ENCODE assay signal across 11 mouse cellular contexts in genomic region chr11:22632314-22632700, GRCm38 (mm10).
DNase-seq lines count a peak whose midpoint lies in the region; ATAC-seq and TF ChIP-seq lines count a peak whose summit lies in the region.
"Had no signal": no experiment of that assay in that cellular context is flagged by ENCODE, and none has a peak within 500 bp of the region (broad histone marks: within the 10 kb centered on the region; RNA-seq: fewer than 3 reads in every experiment).

No protein-coding gene starts in this region.

- no peaks in the 10 kb centered on the region for H3K27me3 ChIP-seq in limb, embryonic 14.5 days (ENCODE audit: control insufficient read depth, insufficient read depth, low read length)
- H3K27me3 ChIP-seq in limb, embryonic 10.5 days (ENCODE audit: low read depth, poor library complexity, severe bottlenecking), result no peaks in the 10 kb centered on the region
- H3K27me3 ChIP-seq in Patski, result no peaks in the 10 kb centered on the region
- H3K27me3 ChIP-seq: CH12.LX; forebrain, embryonic 15.5 days; limb, embryonic 15.5 days had no signal

- peak; percentile 25 for ATAC-seq in frontal cortex, adult (ENCODE audit: low TSS enrichment)
- ATAC-seq in limb, embryonic 14.5 days (ENCODE audit: low FRiP score, low read depth), result no peak
- ATAC-seq in Patski, result peak; percentile 55
- ATAC-seq in megakaryocyte progenitor cell, adult 5-6 weeks (replicated peaks; ENCODE audit: poor library complexity), result 0 out of 2 replicates have a peak, but pooled peaks have one; percentile 4

- H3K27ac ChIP-seq in limb, embryonic 14.5 days (replicated peaks; ENCODE audit: low read depth, low read length), result no peak overlapping the region
- no peak overlapping the region for H3K27ac ChIP-seq in limb, embryonic 10.5 days
- H3K27ac ChIP-seq: forebrain, embryonic 15.5 days; limb, embryonic 15.5 days had no signal

- no peak overlapping the region for H3K4me2 ChIP-seq in limb, embryonic 14.5 days (replicated peaks; ENCODE audit: low read depth, low read length, severe bottlenecking)
- H3K4me2 ChIP-seq: forebrain, embryonic 15.5 days had no signal

- H3K36me3 ChIP-seq in limb, embryonic 14.5 days (ENCODE audit: control insufficient read depth, insufficient read depth, low read length), result no peaks in the 10 kb centered on the region
- no peaks in the 10 kb centered on the region for H3K36me3 ChIP-seq in limb, embryonic 10.5 days
- H3K36me3 ChIP-seq: forebrain, embryonic 15.5 days; limb, embryonic 15.5 days had no signal

- H3K4me3 ChIP-seq in limb, embryonic 14.5 days (replicated peaks; ENCODE audit: low read length), result no peak overlapping the region
- no peak overlapping the region for H3K4me3 ChIP-seq in limb, embryonic 10.5 days
- H3K4me3 ChIP-seq: forebrain, embryonic 15.5 days had no signal

- TF ChIP-seq CTCF in Patski (IDR thresholded peaks at IDR 0.05), result no peak

- H3K9ac ChIP-seq in limb, embryonic 14.5 days (ENCODE audit: low read depth, low read length, severe bottlenecking), result 0 out of 2 replicates have a peak overlapping the region, but pooled peaks have one; percentile 28
- H3K9ac ChIP-seq: limb, embryonic 15.5 days had no signal

- 0 out of 2 replicates have a peak, but pooled peaks cover 3% of the 10 kb centered on the region for H3K4me1 ChIP-seq in limb, embryonic 14.5 days (ENCODE audit: control insufficient read depth, insufficient read depth, low read length)
- peaks cover 22% of the 10 kb centered on the region for H3K4me1 ChIP-seq in limb, embryonic 10.5 days

- in situ Hi-C loops in Patski (cut with MboI; ENCODE audit: low pct_unique_long_range_greater_than_20kb), result loop anchor here (5.0 kb wide), 1 partner anchor 335 kb away; no protein-coding TSS in a partner anchor

- POLR2A ChIA-PET in Patski (lab: Charles Lee), result interaction anchor here (0.8 kb wide), 1 partner anchor 252 kb away, joined by 7 read pairs; no protein-coding TSS in a partner anchor

- no peak for DNase-seq in frontal cortex, postnatal 25 days (ENCODE audit: low spot score in 2 of 2)
- no peak for DNase-seq in limb, embryonic 14.5 days (ENCODE audit: low spot score)
- DNase-seq in limb, embryonic 10.5 days (ENCODE audit: low spot score), result no peak
- DNase-seq in Patski (ENCODE audit: low read depth, low spot score), result no peak
- no peak for DNase-seq in frontal cortex, postnatal 10 days (ENCODE audit: low spot score in 2 of 2)
- no peak for DNase-seq in lung, postnatal 25 days (ENCODE audit: low spot score)

- CTCF ChIA-PET in Patski (lab: Charles Lee), result interaction anchor here (0.9 to 4.6 kb wide), 15 partner anchors 8 to 341 kb away, joined by 3 to 52 read pairs (median 4); partner anchors contain the start of gene Zrsr1

- H3K9me3 ChIP-seq in limb, embryonic 14.5 days (ENCODE audit: control insufficient read depth, low read length), result no peaks in the 10 kb centered on the region
- H3K9me3 ChIP-seq in limb, embryonic 10.5 days (replicated peaks), result no peaks in the 10 kb centered on the region
- H3K9me3 ChIP-seq: forebrain, embryonic 15.5 days; limb, embryonic 15.5 days had no signal

- TF ChIP-seq POLR2A in limb, embryonic 14.5 days (IDR thresholded peaks at IDR 0.05; ENCODE audit: borderline replicate concordance, extremely low read depth, insufficient read depth, insufficient read length), result no peak
